In the genomic region with DNA sequence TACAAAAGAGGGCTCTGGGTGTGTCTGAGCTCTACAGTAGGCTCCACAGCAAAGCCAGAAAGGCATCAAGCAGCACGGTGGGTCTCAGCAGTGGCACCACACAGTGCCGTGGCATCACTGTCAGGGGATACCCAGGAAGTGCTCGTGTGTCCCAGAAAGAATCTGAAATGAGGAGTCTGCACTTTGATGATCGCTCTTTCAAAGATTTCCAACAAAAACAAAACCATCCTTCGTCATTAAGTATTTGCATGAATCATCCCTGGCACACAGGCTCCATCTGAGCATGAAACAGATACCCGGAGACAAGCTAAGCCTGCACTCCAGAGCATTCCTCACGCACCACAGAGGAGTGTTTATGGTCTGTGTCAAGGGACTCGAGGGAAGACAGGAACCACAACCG, we compare ENCODE assay signal across 11 mouse cellular contexts.
A peak's percentile ranks its signal among the peaks of the same experiment; 100 is the strongest.
DNase-seq lines count a peak whose midpoint lies in the region; ATAC-seq lines count a peak whose summit lies in the region.
"Had no signal": no experiment of that assay in that cellular context is flagged by ENCODE, and none has a peak within 500 bp of the region (broad histone marks: within the 10 kb centered on the region; RNA-seq: fewer than 3 reads in every experiment).

No protein-coding gene starts in this region.

- ATAC-seq in heart, embryonic 13.5 days (ENCODE audit: extremely low read depth, insufficient number of reproducible peaks, low FRiP score, low TSS enrichment), result no peak
- ATAC-seq in stomach, embryonic 16.5 days (ENCODE audit: insufficient read depth, low FRiP score), result peak; percentile 66; the same call in 1 of the 2 replicates

- intact Hi-C loops in heart, postnatal 10 days (cut with DNase I), result no loop called here

- H3K4me2 ChIP-seq in heart, embryonic 13.5 days, result no peak overlapping the region
- no peak overlapping the region for H3K4me2 ChIP-seq in stomach, embryonic 16.5 days (ENCODE audit: low read depth, low read length)

- no peak overlapping the region for H3K4me3 ChIP-seq in heart, embryonic 13.5 days
- H3K4me3 ChIP-seq in stomach, embryonic 16.5 days (replicated peaks; ENCODE audit: low read length), result no peak overlapping the region

- H3K27ac ChIP-seq in heart, embryonic 13.5 days (replicated peaks), result peak overlapping the region; percentile 55
- H3K27ac ChIP-seq in stomach, embryonic 16.5 days (ENCODE audit: low read length), result no peak overlapping the region

- peaks cover 53% of the 10 kb centered on the region for H3K4me1 ChIP-seq in heart, embryonic 13.5 days
- H3K4me1 ChIP-seq in stomach, embryonic 16.5 days (ENCODE audit: control insufficient read depth, insufficient read depth, low read length), result peaks cover 15% of the 10 kb centered on the region; the same call in 1 of the 2 replicates

- no peaks in the 10 kb centered on the region for H3K36me3 ChIP-seq in heart, embryonic 13.5 days
- no peaks in the 10 kb centered on the region for H3K36me3 ChIP-seq in stomach, embryonic 16.5 days (ENCODE audit: control insufficient read depth, insufficient read depth, low read length)

- WGBS in heart, embryonic 13.5 days, result 42% methylated on average over 9 of the region's 9 CpGs
- WGBS in stomach, embryonic 16.5 days, result 48% methylated on average over 9 of the region's 9 CpGs

- H3K9me3 ChIP-seq in heart, embryonic 13.5 days, result no peaks in the 10 kb centered on the region
- H3K9me3 ChIP-seq in stomach, embryonic 16.5 days (replicated peaks; ENCODE audit: control insufficient read depth, low read length), result no peaks in the 10 kb centered on the region

- H3K9ac ChIP-seq in heart, embryonic 13.5 days, result no peak overlapping the region
- H3K9ac ChIP-seq in stomach, embryonic 16.5 days (ENCODE audit: low read length), result no peak overlapping the region

- no peaks in the 10 kb centered on the region for H3K27me3 ChIP-seq in heart, embryonic 13.5 days (replicated peaks)
- no peaks in the 10 kb centered on the region for H3K27me3 ChIP-seq in stomach, embryonic 16.5 days (ENCODE audit: control insufficient read depth, insufficient read depth, low read length)
- H3K27me3 ChIP-seq: CH12.LX had no signal

- DNase-seq in heart, postnatal 10 days, result no peak
- peak; percentile 15 for DNase-seq in retina, postnatal 1 day
- DNase-seq in retina, embryonic 14.5 days (ENCODE audit: low spot score), result no peak
- DNase-seq in brain, adult 2 months (ENCODE audit: low read depth, low spot score), result peak; percentile 47
- DNase-seq in ovary, postnatal 36 days (ENCODE audit: low spot score), result no peak
- DNase-seq in left cerebral cortex, adult 11 months (ENCODE audit: low spot score), result no peak
- DNase-seq: cerebellum, adult 8-10 months; gastrocnemius, postnatal 36 days had no signal

Comparison
In these comparisons a context has a peak if more than half of its experiments do, and no peak if none do; other contexts are left out.
1. DNase-seq: peak in retina, postnatal 1 day (single experiment) and brain, adult 2 months (single experiment); none in heart, postnatal 10 days (0 of 2), retina, embryonic 14.5 days (single experiment), ovary, postnatal 36 days (single experiment) and left cerebral cortex, adult 11 months (single experiment).